Mouse (Mus musculus) layer of hippocampus, postnatal 10 days (tissue): ENCODE results near the gene Enpp7. TPM values are rescaled to one million over a fixed set of nuclear protein-coding genes. Genes with fewer than 3 reads are reported as not detected.

Source experiments
- DNase-seq, 2 experiments: peaks; one replicate each; pipeline ENCODE4 v3.0.0; 2021; ENCODE audit warnings: low spot score in 2 of 2
- total RNA-seq, 2 experiments: library from RNA; stranded (reverse); gene quantifications; 2 replicates each; pipeline ENCODE4 v1.2.3; 2021

Gene Enpp7
- total RNA-seq, 2 experiments from 2014 or later, result not detected

DNA sequence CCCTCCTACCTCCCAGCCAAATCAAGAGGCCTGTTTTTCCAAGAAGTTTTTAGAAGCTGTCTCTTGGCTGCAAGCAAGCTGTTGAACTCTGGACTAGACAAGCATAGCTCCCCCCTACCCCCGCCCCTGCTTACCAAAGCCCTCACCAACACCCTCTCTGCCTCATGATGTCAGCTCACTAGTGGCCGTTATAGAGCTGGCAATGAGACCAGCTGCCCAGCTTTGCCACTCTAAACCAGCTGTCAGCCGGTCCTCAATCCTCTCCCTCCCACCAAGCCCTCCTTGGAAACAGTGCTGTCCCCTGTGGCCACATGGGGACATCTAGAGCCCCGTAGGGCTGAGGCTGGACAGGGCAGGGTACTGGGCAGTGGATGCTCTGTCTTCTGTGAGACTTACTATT is 7.5 kb downstream of the Enpp7 start:
- DNase-seq, result no peak

DNA sequence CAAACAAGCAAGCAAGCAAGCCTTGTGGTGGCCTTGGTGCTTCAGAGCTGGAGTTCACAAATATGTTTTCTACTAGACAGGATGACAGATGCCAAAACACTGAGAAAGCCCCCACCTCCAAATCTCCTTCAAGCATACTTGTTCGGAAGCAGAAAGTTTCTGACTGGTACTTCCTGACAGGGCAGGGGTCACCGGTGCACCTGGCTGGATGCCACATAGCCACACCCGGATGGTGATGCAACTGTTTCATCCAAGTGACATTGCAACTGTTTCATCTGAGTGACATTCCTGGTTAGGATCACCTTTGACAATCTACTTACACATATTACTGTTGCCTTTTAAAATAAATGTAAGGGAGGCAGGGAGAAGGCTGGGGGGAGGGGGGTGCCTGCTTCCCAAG is 9.2 kb downstream of the Enpp7 start:
- no peak for DNase-seq

DNA sequence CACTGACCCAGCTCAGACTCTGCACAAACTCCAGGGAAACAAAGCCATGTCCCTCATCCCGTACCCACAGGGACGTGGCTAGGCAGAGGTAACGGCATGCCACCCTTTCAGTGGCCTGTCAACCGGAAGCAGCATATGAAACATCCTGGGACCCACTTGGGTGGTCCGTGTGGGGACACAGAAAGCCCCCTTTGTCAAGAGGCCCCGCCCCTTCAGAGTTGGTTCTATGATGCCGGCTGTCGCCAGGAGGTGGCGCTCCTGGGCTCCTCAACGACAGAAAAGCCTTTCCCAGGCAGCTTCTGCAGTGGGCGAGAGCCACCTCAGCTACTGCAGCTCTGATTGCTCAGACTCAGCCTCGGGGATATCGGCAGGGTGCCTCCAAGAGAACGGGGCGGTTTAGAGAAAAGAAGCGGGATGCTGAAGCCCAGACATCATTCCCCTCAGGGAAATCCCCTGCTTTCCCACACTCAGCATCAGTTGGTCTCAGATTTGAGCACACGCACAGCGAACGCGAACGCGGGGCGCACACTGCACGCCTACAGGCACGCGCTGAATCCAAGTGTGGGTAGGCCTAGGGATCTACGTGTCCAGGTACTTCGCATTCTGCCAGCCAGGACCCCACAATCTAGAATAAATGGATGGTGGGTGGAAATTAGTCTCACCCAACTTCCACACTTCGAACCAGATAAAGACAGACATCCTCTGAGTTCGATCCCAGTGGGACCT is 10.7 kb downstream of the Enpp7 start:
- peak; percentile 94 to 95 for DNase-seq

DNA sequence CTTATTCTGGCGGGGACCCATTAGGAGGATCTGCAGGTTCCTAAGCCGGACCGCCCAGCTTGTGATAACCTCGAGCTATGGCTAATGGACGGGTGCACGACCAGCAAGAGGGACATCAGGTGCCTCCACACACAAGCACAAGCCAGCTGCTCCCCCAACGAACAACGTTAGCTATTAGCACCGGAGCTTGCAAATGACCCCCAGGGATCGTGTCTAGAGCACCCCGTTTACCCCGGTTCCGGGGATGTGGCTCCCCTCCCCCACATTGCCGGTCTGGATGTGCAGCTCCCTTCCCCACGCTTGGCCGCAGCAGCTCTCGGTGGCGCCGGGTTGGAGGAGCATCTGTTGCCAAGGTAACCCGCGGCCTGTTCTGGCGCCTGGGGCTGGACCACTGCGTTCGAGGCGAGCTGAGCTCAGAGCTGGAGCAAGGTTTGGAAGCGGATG is 11.4 kb downstream of the Enpp7 start:
- peak; percentile 53 to 62 for DNase-seq

DNA sequence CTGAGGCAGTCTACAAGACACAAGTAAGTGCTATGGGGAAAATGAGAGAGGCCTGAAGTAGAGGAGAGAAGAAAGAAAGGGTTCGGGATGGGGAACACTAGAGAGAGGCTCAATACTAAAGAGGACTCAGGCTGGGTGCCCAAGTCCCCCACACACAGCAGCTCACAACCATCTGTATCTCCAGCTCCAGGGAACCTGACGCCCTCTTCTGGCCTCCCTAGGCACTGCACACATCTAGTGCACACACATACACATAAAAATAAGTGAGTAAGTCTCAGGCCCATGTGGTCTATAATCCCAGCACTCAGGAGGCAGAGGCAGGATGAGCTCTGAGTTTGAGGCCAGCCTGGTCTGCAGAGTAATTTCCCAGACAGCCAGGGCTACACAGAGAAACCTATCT is 12.9 kb downstream of the Enpp7 start:
- no peak for DNase-seq

DNA sequence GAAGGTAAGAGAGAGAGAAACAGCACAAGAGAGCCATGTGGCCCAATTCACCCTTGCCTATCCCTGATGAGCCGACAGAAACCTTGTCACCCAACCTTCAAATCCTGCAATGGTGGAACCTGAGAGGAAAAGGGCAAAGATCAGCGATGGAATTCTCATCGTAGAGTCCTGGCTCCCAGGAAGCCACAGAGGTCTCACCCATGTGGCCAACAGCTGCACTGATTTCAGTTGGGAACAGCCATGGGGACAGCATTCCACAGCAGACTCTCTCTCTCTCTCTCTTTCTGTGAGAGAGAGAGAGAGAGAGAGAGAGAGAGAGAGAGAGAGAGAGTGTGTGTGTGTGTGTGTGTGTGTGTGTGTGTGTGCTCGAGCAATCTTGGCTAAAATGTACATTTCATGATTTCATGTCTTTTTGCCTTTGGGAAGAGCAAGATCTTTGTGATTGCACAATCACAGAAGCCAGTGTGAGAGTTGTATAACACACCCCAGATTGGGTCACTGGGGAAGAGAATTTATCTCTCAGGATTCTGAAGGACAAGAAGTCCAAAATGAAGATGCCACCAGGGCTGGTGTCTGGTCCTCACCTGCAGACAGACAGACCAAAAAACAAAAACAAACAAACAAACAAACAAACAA is 13.6 kb downstream of the Enpp7 start:
- no peak for DNase-seq

DNA sequence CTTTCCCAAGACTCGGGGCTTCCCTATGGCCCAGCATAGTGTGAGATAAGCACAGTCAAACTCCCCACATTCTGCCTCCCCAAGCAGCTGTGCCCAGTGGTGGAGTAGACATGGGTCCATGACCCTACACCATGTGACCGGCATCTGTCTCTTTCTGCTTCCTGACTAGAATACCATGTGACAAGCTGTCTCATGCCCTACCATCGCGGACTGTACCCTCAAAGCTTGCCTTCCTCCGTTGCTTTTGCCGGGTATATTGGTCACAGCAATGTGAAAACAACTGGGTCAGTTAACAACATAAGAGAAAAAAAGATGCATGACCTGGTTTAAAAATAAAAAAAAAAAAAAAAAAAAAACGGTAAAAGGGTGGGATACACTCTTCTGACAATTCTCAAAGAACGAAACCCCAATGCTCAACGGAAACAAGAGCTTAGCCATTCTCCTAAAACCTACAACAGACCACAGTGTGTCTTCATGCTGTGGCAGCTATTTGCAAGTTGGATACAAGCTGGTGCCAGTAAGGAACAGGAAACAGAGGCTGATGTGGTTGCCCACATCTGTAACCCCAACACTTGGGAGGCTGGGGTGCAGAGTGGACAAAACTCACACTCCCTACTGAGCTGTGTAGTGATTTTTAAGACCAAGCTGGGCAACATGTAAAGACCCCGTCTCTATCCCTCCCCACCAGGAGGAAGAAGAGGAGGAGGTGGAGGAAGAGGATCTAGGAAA is 17.7 kb downstream of the Enpp7 start:
- no peak for DNase-seq

DNA sequence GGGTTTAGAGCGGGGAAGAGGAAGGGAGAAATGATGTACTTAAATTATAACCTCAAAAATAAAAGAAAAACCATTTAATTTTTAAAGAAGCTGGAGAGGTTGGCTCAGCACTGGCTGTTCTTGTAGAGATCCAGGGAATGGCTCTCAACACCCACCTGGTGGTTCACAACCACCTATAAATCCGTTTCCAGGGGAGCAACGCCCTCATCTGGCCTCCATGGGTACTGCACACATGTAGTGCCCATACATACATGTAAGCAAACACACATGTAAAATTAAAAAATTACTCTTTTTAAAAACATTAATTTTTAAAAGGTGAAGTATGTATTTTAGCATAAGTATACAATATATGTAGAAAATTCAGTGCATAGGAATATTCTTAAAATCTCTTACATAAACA is 18.5 kb downstream of the Enpp7 start:
- DNase-seq, result no peak

DNA sequence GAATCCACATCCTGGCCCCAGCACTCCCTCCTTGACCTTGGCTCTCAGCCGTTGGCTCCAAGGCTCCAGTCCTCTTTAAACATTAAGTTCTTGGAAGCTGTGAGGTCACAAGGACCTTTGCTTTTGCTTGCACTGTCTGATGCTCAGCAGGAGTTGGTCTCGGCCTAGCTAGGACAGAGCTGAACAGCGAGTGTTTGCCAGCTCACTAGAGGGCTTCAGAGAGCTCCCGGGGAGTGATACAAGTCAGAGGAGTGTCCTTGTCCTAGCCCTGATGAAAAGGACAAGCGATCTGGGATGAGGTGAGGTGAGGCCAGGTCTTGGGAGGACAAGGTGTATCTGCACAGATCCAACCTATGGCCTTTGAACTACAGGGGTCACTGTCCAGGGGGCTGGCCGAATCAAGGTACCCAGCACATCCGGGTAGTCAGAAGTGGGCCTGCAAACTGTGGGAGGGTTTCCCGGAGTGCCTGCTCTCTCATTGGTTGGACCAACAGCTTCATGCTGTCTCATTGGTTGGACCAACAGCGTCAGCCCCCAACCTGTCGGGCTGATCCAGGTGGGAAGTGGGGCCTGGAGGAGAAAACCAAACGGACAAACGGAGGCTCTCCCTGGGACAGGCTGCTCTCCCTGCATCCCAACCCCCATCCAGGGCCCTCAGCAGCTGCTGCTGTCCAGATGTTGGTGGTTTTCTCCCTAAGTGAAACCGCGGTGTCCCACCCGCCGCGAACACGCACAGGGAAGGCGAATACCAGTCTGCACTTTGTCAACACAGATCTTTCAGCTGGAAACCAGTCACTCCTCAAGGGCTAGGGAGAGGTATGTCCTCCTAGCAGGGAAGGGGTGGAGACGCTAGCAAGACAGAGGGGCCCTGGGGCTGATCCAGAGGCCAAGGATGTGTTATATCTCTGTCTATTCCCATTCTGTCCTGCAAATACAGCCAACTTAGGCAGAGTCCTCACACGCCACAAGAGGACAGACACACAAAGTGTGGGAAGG is 19.8 kb downstream of the Enpp7 start:
- no peak for DNase-seq

DNA sequence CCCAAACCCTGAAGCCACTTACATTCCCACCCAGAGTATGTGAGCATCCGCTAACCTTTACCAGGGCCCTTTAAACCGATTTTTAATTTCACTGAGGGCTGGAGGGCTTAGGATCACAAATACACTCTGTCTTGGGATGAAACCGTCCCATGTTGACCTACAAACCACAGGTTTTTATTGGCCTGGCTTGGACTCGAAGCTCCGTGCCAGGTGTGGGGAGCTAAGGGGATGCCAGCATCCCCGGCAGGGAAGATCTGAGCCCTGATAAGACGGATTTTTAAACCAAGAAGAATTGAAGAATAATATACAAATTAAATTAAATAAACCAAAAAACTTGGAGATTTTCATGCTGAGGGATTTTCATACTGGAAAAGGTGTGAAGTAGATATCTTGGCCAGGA is 26.5 kb downstream of the Enpp7 start:
- no peak for DNase-seq

DNA sequence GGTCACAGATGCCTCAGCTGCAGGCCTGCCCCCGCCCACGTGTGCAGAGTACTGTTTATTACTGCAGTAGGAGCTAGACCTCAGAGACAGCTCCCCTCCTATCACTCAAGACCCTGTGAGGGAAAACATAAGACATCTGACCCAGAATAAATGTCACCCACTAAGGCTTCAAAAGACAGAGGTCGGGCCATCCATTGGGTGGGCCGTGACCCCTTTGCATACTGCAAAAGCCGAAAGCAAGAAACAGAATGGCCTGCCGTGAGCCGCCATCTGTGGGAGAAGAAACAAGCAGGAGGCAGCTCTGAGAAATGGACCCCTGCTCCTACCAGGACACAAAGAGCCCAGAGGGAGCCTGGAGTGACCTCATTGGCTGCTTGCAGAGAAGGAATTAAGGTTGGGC is 29.5 kb downstream of the Enpp7 start:
- DNase-seq, result no peak

DNA sequence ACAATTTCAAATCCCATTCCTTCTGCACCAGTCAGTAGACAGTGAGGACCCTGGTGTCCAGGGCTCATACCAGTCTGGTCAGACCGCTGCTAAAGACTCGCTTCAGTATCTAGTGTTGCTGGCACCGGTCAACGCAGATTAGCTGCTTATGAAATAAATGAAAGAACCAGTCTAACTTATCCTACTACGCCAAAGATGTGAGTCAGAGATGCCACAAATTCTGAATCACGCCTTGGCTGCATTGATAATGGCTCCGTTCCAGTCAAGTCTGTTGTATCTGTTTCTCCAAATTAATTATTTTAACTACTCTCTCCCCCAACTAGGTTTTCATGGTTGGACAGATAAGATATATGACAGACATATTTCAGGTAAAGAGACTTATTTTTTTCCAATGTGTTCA is 33.2 kb downstream of the Enpp7 start:
- no peak for DNase-seq

DNA sequence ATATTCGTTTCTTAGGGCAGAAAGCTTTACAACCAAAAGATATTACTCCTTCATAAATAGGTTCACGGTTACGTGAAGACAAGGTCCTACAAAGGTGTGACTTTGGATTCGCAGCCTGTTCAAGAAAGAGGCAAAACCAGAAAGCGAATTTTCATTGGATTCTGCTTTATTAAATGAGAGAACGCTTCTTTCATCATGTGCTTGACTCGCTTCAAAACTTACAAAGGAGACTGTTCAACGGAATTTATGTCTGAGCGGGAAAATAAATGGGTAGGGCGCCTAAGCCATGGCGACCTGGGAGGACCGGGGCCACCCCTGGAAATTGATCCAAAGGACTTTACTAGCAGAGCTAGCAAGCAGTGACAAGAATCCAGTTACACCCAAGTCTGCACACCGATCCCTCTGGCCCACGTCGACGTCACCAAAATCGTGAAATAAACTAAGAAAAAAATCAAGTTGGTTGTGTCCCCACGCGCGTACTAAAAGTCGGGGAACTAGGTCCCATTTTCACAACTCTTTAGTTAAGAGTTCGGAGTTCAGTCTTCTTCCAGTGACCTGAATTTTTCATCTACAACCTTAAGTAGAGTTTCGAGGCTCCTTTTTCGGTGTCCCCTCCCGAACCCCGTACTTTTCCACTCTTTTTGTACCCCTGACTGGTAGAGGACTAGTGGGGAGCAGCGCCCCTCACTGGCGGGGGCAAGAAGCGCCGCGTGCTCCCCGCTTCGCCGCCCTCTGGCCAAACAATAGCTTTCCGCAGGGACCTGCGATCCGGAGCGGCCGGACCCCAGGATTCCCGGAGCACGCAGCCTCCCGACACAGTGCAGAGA is 34.3 kb downstream of the Enpp7 start:
- no peak for DNase-seq

DNA sequence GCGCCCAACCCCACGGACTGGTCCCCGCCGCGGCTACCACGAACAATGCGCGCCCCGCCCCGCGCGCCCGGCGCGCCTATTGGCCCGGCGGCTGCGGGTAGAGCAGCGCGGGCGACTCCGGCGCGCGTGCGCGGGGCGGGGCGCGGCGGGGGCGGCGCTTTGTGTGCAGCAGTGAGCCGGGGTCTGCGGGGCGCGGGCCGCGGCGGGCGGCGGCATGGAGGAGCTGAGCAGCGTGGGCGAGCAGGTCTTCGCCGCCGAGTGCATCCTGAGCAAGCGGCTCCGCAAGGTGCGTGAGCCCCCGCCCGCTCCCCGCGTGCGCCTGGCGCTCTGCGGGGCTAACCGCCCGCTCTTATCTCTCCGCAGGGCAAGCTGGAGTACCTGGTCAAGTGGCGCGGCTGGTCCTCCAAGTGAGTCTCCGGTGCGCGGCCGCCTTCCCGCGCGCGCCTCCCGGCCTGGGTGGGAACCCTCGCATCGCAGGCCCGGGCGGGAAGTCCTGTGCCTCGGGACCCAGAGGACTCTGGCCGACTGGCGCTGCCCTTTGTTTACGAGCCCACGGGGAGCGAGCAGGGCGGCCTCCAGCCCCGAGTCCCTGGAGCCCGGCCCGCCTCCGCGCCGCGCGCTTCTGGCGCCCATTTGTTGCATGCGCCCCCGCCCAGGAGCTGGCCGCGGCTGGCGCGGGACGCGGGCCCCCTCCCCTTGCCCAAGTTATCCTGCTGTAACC is 35.1 kb downstream of the Enpp7 start, which contains the start of gene Cbx2:
Gene Cbx2, plus strand, starts transcription at position 68 of the 721 bp plus-strand sequence.
- DNase-seq, result peak; percentile 75 to 89

DNA sequence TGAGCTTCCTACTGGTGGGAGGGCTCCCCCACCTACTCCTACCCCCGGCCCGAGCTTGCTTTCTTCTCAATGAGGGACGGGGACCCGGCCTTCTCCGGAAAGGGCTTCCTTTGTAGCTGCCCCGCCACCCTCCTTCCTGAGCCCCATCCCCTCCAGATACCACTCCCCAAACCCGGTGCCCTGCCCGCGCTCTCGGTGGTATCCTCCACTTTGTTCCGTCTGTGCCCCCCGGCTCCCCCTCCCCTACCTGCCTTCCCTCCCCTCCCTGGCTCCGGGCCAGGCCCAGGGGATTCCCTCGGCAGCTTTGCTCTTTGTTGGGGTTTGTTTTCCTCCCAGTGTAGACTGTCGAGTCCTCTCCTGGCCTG is 35.6 kb downstream of the Enpp7 start:
- DNase-seq, result peak; percentile 21 to 38

DNA sequence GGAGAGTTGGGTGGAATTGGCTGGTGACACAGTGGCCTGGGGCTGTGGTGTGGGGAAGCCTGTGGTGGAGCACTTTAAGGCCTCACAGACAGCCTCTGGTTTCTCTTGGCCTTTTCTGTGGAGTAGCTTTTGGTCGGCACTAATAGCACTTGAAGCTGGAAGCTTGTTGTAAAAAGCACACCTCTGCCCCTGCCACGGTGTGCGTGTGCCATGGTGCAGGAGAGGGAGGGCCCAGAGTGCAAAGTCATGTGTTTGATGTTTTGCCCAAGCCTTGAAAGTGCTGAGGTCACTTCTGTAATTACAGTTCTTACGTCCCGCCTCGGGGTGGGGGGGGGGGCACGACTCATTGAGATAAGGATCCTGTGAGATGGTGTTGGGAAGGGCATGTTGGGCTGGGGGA is 36.3 kb downstream of the Enpp7 start:
- peak in 1 of 2 experiments; percentile 23 for DNase-seq

DNA sequence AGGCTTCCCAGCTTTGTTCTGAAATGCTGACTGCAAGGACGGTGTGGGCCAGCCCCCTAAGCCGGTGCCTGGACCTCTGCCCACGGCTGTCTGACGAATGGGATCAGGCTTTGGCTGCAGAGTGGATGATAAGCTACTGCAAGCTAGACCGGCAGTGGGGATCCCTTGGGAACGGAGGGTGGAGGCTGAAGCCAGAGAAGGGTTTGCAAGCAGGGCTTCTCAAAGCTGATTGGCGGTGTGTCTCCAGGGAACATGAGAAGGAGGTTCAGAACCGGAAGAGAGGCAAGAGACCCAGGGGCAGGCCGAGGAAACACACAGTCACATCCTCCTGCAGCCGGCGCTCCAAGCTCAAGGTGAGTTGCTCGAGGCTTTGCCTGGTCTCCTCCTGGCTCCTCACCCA is 38.2 kb downstream of the Enpp7 start:
- no peak for DNase-seq

DNA sequence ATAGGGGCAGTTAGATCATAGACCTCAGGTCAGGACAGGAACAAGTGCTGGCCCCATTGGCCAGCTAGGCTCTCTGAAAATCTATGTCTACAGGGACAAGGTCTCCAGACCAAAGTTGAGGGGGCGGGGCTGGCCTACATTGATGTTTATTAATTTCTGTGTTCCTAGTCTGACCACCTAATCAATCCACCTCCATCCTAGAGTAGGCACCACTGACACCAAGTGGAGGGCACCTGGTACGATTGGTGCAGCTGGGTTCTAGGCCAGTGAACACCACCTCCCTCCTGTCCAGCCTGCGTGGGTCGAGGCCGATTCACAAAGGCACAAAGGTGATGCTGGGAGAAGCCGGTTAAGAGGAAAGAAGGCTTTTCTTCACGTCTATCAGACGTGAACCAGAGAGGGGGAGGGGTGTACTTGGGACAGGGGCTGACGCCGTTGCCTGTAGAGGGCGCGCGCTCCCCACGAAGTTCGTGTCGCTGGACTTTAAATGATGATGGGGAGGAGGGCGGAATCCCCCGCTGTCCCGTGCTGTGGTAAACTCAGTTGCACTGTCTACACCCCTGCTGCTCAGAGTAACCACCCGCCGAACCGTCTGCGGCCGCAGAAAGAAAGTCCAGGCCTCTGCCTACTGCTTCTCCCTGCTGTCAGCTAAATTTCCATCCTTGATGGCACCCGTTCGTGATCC is 46.0 kb downstream of the Enpp7 start:
- peak; percentile 87 to 90 for DNase-seq

DNA sequence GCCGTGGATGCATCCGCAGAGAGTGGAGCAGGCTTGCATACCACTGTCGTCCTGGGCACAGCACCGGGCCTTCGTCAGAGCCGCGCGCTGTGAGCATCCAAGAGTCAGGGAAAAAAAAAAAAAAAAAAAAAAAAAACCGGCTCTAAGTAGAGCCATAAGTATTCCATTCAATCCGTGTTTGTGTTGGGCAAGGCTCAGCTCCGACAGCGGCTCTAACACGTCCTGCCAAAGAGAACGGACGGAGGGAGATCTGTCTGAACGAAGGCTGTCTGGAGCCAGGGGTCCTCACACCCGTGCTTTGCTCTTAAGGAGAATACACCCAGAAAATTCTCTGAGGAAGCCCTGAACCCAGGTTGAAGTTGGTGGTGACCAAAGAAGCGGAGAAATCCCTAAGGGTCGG is 46.6 kb downstream of the Enpp7 start:
- DNase-seq, result no peak
